Mouse (Mus musculus): Measurements from ENCODE around the gene Radil.

- TF ChIP-seq CTCF (IDR thresholded peaks at IDR 0.05; ENCODE audit: insufficient read depth, low read depth, low read length) (no peak), POLR2A (IDR thresholded peaks at IDR 0.05; ENCODE audit: insufficient read depth, low read depth, low read length) (no peak)
Measured at GRCm38 (mm10) chr5:142438380-142438938, 112.4 kb downstream of the Radil start.

Measured in olfactory bulb, adult 2 months (tissue).